Mouse (Mus musculus) cerebellum, adult 18-20 months (tissue): ENCODE data around the gene Rbpms2.

Experiments
- DNase-seq, 2 experiments: peaks; one replicate each; pipeline ENCODE4 v3.0.0; 2021

Gene Rbpms2

DNA sequence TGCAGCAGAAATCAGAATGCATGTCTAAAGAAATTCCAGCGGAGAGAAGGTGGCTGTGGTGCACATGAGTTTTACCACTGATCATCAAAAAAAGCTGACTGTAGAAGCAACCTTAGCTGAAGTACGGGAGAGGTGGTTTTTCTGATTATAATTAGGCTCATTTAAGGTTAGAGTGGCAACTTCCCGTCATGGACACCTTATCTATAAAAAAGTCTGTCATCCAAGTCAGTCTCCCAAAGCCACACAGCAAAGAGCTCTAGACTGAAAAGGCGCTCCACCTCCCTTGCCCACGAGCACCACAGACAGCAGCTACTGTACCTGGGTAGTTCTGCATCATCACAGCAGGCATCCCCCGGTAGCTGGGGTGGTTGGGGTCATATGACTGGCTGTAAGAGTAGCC, 71.1 kb downstream of the Rbpms2 start:
- DNase-seq = no peak

DNA sequence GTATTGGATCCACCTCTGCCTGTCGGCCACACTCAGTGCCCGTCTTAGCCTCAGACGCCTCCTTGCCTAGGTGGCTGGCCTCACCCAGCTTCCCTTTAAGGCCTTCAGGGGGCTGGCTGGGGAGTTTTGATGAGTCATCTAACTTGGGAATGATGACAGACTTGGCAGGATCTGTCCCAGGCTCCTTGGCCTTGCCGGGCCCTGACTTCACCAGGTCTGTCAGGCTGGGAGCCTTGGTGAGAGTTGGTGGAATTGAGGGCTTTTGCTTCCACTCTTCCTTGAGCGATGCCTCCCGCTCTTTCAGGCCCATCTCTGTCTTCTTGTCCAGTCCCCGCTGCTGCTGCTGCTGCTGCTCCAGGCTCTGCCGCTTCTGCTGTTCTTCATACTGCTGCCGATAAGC, 72.8 kb downstream of the Rbpms2 start:
- DNase-seq = no peak

DNA sequence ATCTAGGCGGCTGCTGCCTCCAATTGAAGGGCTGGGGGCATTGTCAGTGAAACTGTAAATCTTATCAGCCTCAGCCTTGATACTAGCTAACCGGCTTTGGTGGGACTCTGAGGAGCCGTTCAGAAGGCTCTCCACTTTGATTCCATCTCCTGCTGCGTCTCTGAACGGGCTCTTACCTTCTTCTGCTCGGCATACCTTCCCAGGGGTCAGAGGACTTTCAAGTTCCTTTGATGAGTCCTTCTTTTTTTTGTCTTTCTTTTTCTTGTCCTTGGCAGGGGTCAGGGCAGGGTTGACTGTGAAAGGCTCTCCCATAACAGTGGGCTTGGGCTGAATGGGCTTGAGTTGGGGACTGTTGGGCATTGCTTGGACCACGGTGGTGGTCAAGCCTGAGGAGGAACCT, 73.8 kb downstream of the Rbpms2 start:
- DNase-seq = no peak

DNA sequence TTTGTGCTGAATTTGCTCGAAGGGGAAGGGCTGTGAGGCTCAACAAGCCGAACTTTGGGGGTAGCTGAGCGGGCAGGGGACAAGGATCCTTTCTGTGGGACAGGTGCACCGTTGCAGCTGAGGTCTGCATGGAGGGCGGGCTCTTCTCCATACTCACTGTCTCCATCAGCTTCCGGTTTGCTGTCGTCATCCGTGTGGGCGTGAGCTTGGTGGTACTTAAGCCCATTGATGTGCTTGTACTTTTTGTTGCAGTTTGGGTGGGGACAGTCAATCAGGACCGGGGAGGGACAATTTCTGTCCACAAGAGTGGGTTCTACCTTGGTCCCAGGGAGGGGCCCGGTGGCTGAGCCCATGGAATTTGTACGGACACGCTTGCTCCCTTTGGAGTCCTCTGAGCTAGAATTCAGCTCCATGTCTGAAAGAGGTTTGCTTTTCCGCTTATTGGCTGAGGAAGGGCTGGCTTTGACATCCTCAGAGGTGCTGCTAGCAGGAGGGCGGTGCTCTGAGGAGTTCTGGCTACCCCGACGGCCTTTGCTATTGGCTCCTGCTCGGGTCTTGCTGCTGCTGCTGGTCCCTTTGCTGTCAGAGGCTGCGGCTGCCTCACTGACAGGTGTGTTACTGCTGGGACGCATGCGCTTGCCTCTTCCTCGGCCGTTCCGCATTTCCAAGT, 74.6 kb downstream of the Rbpms2 start:
- no peak for DNase-seq
